Mouse (Mus musculus) embryonic facial prominence, embryonic 15.5 days (tissue): ENCODE results near the gene Znrf2. TPM values are rescaled to one million over a fixed set of nuclear protein-coding genes. Genes with fewer than 3 reads are reported as not detected.

Experiments used
- ATAC-seq: fragments of 200-750 bp; cut with Nextera tagmentation; 2 replicates; pipeline ENCODE4 v1.8.0; 2017; ENCODE audit warnings: low read depth, moderate TSS enrichment; ENCODE audit not compliant: insufficient number of reproducible peaks, low FRiP score, low TSS enrichment
- H3K27ac ChIP-seq: fragments of 300-500 bp; sonication (generic); replicated peaks from 2 replicates; pipeline ENCODE4 v1.5.1; 2015; ENCODE audit warnings: mild to moderate bottlenecking, inconsistent platforms
- H3K27me3 ChIP-seq: fragments of 300-500 bp; sonication (generic); 2 replicates; pipeline ENCODE4 v1.6.1; 2015; ENCODE audit warnings: inconsistent platforms
- H3K36me3 ChIP-seq: fragments of 300-500 bp; sonication (generic); 2 replicates; pipeline ENCODE4 v1.6.1; 2015; ENCODE audit warnings: mild to moderate bottlenecking, inconsistent platforms
- H3K4me1 ChIP-seq: fragments of 300-500 bp; sonication (generic); 2 replicates; pipeline ENCODE4 v1.6.1; 2015; ENCODE audit warnings: inconsistent platforms
- H3K4me2 ChIP-seq: fragments of 300-500 bp; sonication (generic); replicated peaks from 2 replicates; pipeline ENCODE4 v1.6.1; 2015; ENCODE audit warnings: mild to moderate bottlenecking, inconsistent platforms
- H3K4me3 ChIP-seq: fragments of 300-500 bp; sonication (generic); replicated peaks from 2 replicates; pipeline ENCODE4 v1.5.1; 2015; ENCODE audit warnings: mild to moderate bottlenecking, inconsistent platforms
- H3K9ac ChIP-seq: fragments of 300-500 bp; sonication (generic); 2 replicates; pipeline ENCODE4 v1.6.1; 2015; ENCODE audit warnings: inconsistent platforms
- H3K9me3 ChIP-seq: fragments of 300-500 bp; sonication (generic); replicated peaks from 2 replicates; pipeline ENCODE4 v1.6.1; 2016; ENCODE audit warnings: inconsistent platforms
- WGBS: fragments of 180-500 bp; shearing (Covaris S2); methylation state at CpG from one replicate; pipeline ENCODE4 v1.1.7; 2015; 5-methylcytosine and 5-hydroxymethylcytosine counted together
- polyA plus RNA-seq: library from polyadenylated mRNA; unstranded; fragments of >200 nt; fragmentation: Nextera tagmentation; extraction: Ambion mirVana; gene quantifications from 2 replicates; pipeline ENCODE4 v1.2.1, GENCODE M21; 2015

Znrf2 gene
- polyA plus RNA-seq = 3.9 and 4.5 TPM in 2 replicates

- Histone ChIP-seq H3K4me2 (peak within 1 kb of the TSS; percentile 57), H3K9me3 (no peaks in the 10 kb centered on the region), H3K36me3 (no peaks in the 10 kb centered on the region), H3K4me1 (peaks cover 31% of the 10 kb centered on the region), H3K4me3 (peak within 1 kb of the TSS; percentile 86), H3K9ac (peak within 1 kb of the TSS; percentile 82), H3K27me3 (no peaks in the 10 kb centered on the region), H3K27ac (peak within 1 kb of the TSS; percentile 94)
- WGBS = under 1% methylated on average over 59 of the region's 88 CpGs
- ATAC-seq = peak; percentile 99
Observed at GRCm38 (mm10) chr6:54816388-54817065, at the start of gene Znrf2. Gene Znrf2, plus strand, starts transcription at chr6:54816916.

GRCm38 (mm10) chr6:54767746-54768145 is 49.0 kb upstream of the Znrf2 start:
- no peak overlapping the region for H3K4me2 ChIP-seq
- 0 out of 2 replicates have a peak, but pooled peaks cover 3% of the 10 kb centered on the region for H3K4me1 ChIP-seq
- no peak overlapping the region for H3K4me3 ChIP-seq
- H3K27ac ChIP-seq = no peak overlapping the region
- H3K9ac ChIP-seq = no peak overlapping the region
- no peaks in the 10 kb centered on the region for H3K27me3 ChIP-seq
- WGBS = 11% methylated on average over 4 of the region's 4 CpGs
- no peaks in the 10 kb centered on the region for H3K9me3 ChIP-seq
- no peak for ATAC-seq
- no peaks in the 10 kb centered on the region for H3K36me3 ChIP-seq

GRCm38 (mm10) chr6:54770766-54771165 is 46.0 kb upstream of the Znrf2 start:
- 0 out of 2 replicates have a peak, but pooled peaks cover 3% of the 10 kb centered on the region for H3K4me1 ChIP-seq
- no peaks in the 10 kb centered on the region for H3K9me3 ChIP-seq
- 58% methylated on average over 4 of the region's 4 CpGs for WGBS
- no peak for ATAC-seq
- no peak overlapping the region for H3K4me3 ChIP-seq
- no peak overlapping the region for H3K9ac ChIP-seq
- H3K27ac ChIP-seq = no peak overlapping the region; the same call in 1 of the 2 replicates
- H3K4me2 ChIP-seq = no peak overlapping the region
- H3K27me3 ChIP-seq = no peaks in the 10 kb centered on the region
- H3K36me3 ChIP-seq = no peaks in the 10 kb centered on the region

- Histone ChIP-seq H3K4me3 (no peak overlapping the region), H3K4me1 (0 out of 2 replicates have a peak, but pooled peaks cover 3% of the 10 kb centered on the region), H3K27ac (no peak overlapping the region), H3K9ac (no peak overlapping the region), H3K27me3 (no peaks in the 10 kb centered on the region), H3K9me3 (no peaks in the 10 kb centered on the region), H3K4me2 (no peak overlapping the region), H3K36me3 (no peaks in the 10 kb centered on the region)
- WGBS = 51% methylated on average over 8 of the region's 8 CpGs
- peak; percentile 80 for ATAC-seq
Observed at GRCm38 (mm10) chr6:54771171-54771570, 45.5 kb upstream of the Znrf2 start.

GRCm38 (mm10) chr6:54772078-54772477 is 44.6 kb upstream of the Znrf2 start:
- no peak for ATAC-seq
- Histone ChIP-seq H3K4me3 (no peak overlapping the region), H3K4me2 (no peak overlapping the region), H3K4me1 (0 out of 2 replicates have a peak, but pooled peaks cover 3% of the 10 kb centered on the region), H3K27me3 (no peaks in the 10 kb centered on the region), H3K36me3 (no peaks in the 10 kb centered on the region), H3K27ac (no peak overlapping the region), H3K9ac (no peak overlapping the region), H3K9me3 (no peaks in the 10 kb centered on the region)
- WGBS = 86% methylated on average over 5 of the region's 5 CpGs

GRCm38 (mm10) chr6:54775739-54776138 is 41.0 kb upstream of the Znrf2 start:
- Histone ChIP-seq H3K9me3 (no peaks in the 10 kb centered on the region), H3K9ac (no peak overlapping the region), H3K27ac (no peak overlapping the region), H3K4me3 (no peak overlapping the region), H3K4me1 (0 out of 2 replicates have a peak, but pooled peaks cover 3% of the 10 kb centered on the region), H3K27me3 (no peaks in the 10 kb centered on the region), H3K36me3 (no peaks in the 10 kb centered on the region), H3K4me2 (no peak overlapping the region)
- no peak for ATAC-seq

- H3K4me1 ChIP-seq = no peaks in the 10 kb centered on the region
- no peak for ATAC-seq
- H3K9ac ChIP-seq = no peak overlapping the region
- no peaks in the 10 kb centered on the region for H3K36me3 ChIP-seq
- no peak overlapping the region for H3K4me2 ChIP-seq
- 42% methylated on average over 8 of the region's 8 CpGs for WGBS
- no peaks in the 10 kb centered on the region for H3K27me3 ChIP-seq
- no peak overlapping the region for H3K27ac ChIP-seq
- no peaks in the 10 kb centered on the region for H3K9me3 ChIP-seq
- no peak overlapping the region for H3K4me3 ChIP-seq
Observed at GRCm38 (mm10) chr6:54777661-54778060, 39.1 kb upstream of the Znrf2 start.

- Histone ChIP-seq H3K4me3 (no peak overlapping the region), H3K9me3 (no peaks in the 10 kb centered on the region), H3K27me3 (no peaks in the 10 kb centered on the region), H3K36me3 (no peaks in the 10 kb centered on the region), H3K9ac (no peak overlapping the region), H3K4me2 (no peak overlapping the region), H3K27ac (no peak overlapping the region), H3K4me1 (no peaks in the 10 kb centered on the region)
- no peak for ATAC-seq
- 67% methylated on average over 5 of the region's 5 CpGs for WGBS
Observed at GRCm38 (mm10) chr6:54779968-54780367, 36.7 kb upstream of the Znrf2 start.

GRCm38 (mm10) chr6:54780569-54781304 is 36.0 kb upstream of the Znrf2 start:
- Histone ChIP-seq H3K27ac (no peak overlapping the region), H3K4me2 (no peak overlapping the region), H3K9ac (no peak overlapping the region), H3K9me3 (no peaks in the 10 kb centered on the region), H3K4me3 (no peak overlapping the region), H3K36me3 (no peaks in the 10 kb centered on the region), H3K27me3 (no peaks in the 10 kb centered on the region), H3K4me1 (no peaks in the 10 kb centered on the region)
- ATAC-seq = no peak
- 74% methylated on average over 5 of the region's 5 CpGs for WGBS

GRCm38 (mm10) chr6:54781881-54782280 is 34.8 kb upstream of the Znrf2 start:
- no peaks in the 10 kb centered on the region for H3K36me3 ChIP-seq
- no peak overlapping the region for H3K4me2 ChIP-seq
- 68% methylated on average over 6 of the region's 6 CpGs for WGBS
- H3K4me1 ChIP-seq = no peaks in the 10 kb centered on the region
- no peaks in the 10 kb centered on the region for H3K9me3 ChIP-seq
- no peaks in the 10 kb centered on the region for H3K27me3 ChIP-seq
- H3K9ac ChIP-seq = no peak overlapping the region
- H3K4me3 ChIP-seq = no peak overlapping the region
- ATAC-seq = no peak
- no peak overlapping the region for H3K27ac ChIP-seq

GRCm38 (mm10) chr6:54785098-54785730 is 31.5 kb upstream of the Znrf2 start:
- Histone ChIP-seq H3K27ac (no peak overlapping the region), H3K4me2 (no peak overlapping the region), H3K4me3 (no peak overlapping the region), H3K27me3 (no peaks in the 10 kb centered on the region), H3K36me3 (no peaks in the 10 kb centered on the region), H3K4me1 (no peaks in the 10 kb centered on the region), H3K9ac (no peak overlapping the region), H3K9me3 (no peaks in the 10 kb centered on the region)
- ATAC-seq = no peak
- 42% methylated on average over 5 of the region's 5 CpGs for WGBS
